Mouse (Mus musculus) limb, embryonic 14.5 days (tissue): ENCODE results near the gene Rhpn2. TPM values are rescaled to one million over a fixed set of nuclear protein-coding genes. Genes with fewer than 3 reads are reported as not detected.
A peak's percentile ranks its signal among the peaks of the same experiment; 100 is the strongest.

Experiments
- ATAC-seq: fragments of 200-750 bp; cut with Nextera tagmentation; 2 replicates; pipeline ENCODE4 v1.8.0; 2017; ENCODE audit warnings: low read depth, moderate number of reproducible peaks, moderate TSS enrichment; ENCODE audit not compliant: low FRiP score
- DNase-seq: peaks from one replicate; pipeline ENCODE4 v3.0.0-alpha.2; 2015; ENCODE audit warnings: low spot score
- H3K27ac ChIP-seq: fragments of 300-500 bp; sonication (generic); replicated peaks from 2 replicates; pipeline ENCODE4 v1.5.1; 2014; ENCODE audit warnings: low read depth, mild to moderate bottlenecking, low read length, moderate library complexity, mixed read lengths
- H3K27me3 ChIP-seq: fragments of 300-500 bp; sonication (generic); 2 replicates; pipeline ENCODE4 v1.6.1; 2014; ENCODE audit warnings: low read length, mixed read lengths; ENCODE audit not compliant: control insufficient read depth, insufficient read depth
- H3K36me3 ChIP-seq: fragments of 300-500 bp; sonication (generic); 2 replicates; pipeline ENCODE4 v1.6.1; 2014; ENCODE audit warnings: mild to moderate bottlenecking, low read length, moderate library complexity, mixed read lengths; ENCODE audit not compliant: control insufficient read depth, insufficient read depth
- H3K4me1 ChIP-seq: fragments of 300-500 bp; sonication (generic); 2 replicates; pipeline ENCODE4 v1.6.1; 2014; ENCODE audit warnings: antibody characterized with exemption, low read length, mixed read lengths; ENCODE audit not compliant: control insufficient read depth, insufficient read depth
- H3K4me2 ChIP-seq: fragments of 300-500 bp; sonication (generic); replicated peaks from 2 replicates; pipeline ENCODE4 v1.6.1; 2014; ENCODE audit warnings: low read depth, mild to moderate bottlenecking, low read length, moderate library complexity; ENCODE audit not compliant: severe bottlenecking
- H3K4me3 ChIP-seq: fragments of 300-500 bp; sonication (generic); replicated peaks from 2 replicates; pipeline ENCODE4 v1.5.1; 2014; ENCODE audit warnings: low read length
- H3K9ac ChIP-seq: fragments of 300-500 bp; sonication (generic); 2 replicates; pipeline ENCODE4 v1.6.1; 2014; ENCODE audit warnings: mild to moderate bottlenecking, low read depth, low read length, moderate library complexity; ENCODE audit not compliant: severe bottlenecking
- H3K9me3 ChIP-seq: fragments of 300-500 bp; sonication (generic); 2 replicates; pipeline ENCODE4 v1.6.1; 2016; ENCODE audit warnings: low read length; ENCODE audit not compliant: control insufficient read depth
- POLR2A ChIP-seq: fragments of 200-500 bp; IDR thresholded peaks from 2 replicates; pipeline ENCODE4 v1.8.0; 2012; ENCODE audit warnings: inconsistent platforms, mild to moderate bottlenecking, moderate library complexity, borderline replicate concordance; ENCODE audit not compliant: insufficient read depth, insufficient read length; ENCODE audit errors: extremely low read depth
- WGBS: fragments of 180-500 bp; shearing (Covaris S2); extraction: QIAGEN DNeasy Blood & Tissue Kit; methylation state at CpG from one replicate; pipeline ENCODE4 v1.1.7; 2014; 5-methylcytosine and 5-hydroxymethylcytosine counted together
- polyA plus RNA-seq, 2 experiments: library from polyadenylated mRNA; depleted of rRNA in 1 of 2; stranded (reverse) in 1 of 2; unstranded in 1 of 2; fragments of >200 nt; fragmentation: Nextera tagmentation in 1 of 2; extraction: Ambion mirVana in 1 of 2; gene quantifications; 2 replicates each; pipeline versions ENCODE4 v1.2.1 to v1.2.3; 2012 to 2014

The Rhpn2 gene
- polyA plus RNA-seq (2012; rRNA removed) (1.8 and 2.5 TPM in 2 replicates), polyA plus RNA-seq (2014; fragmentation: Nextera tagmentation; extraction: Ambion mirVana) (1.7 and 2.0 TPM in 2 replicates)

DNA sequence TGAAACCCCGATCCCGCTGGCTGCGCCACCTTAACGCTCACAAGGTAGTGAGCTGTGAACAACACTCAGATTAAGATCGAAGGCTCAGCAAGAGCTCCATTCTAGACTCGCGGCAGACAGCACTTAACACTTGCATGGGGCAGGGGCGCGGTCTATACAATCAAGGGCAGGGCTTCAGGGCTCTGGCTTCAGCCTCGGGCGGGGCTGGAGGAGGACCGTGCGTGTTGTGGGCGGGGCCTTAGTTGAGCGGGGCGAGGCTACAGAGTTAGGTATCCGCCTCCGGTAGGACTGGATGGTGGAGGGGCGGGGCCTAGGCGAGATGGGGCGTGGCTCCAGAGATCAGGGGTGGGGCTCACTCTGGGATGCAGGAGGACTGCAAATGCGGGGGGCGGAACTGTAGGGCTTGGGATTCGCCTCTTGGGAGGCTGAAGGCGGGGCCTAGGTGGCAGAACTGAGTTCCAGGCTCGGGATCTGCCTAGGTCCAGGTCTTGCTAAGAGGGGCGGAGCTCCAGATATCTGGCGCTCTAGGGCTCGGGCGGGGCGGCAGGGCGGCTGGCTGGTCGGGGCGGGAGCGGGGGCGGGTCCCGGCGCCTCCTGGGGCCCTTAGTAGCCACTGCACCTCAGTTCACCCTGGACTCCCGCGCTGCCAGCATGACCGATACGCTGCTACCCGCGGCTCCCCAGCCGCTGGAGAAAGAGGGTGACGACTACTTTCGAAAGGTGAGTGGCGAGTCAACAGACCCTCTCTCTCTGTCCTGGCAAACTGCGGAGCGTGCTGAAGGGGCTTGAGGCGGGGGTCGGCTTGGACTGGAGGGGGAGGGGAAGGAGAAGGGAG is at the start of gene Rhpn2:
TSS of gene Rhpn2 (plus strand) at position 479 of the 835 bp plus-strand sequence.
- H3K4me2 ChIP-seq = peak within 1 kb of the TSS; percentile 99
- ATAC-seq (peak; percentile 99), DNase-seq (peak; percentile 98)
- no peaks in the 10 kb centered on the region for H3K9me3 ChIP-seq
- H3K4me1 ChIP-seq = 0 out of 2 replicates have a peak, but pooled peaks cover 3% of the 10 kb centered on the region
- H3K27ac ChIP-seq = no peak within 1 kb of the TSS
- TF ChIP-seq POLR2A = no peak
- H3K4me3 ChIP-seq = peak within 1 kb of the TSS; percentile 59
- peaks cover 11% of the 10 kb centered on the region; the same call in 1 of the 2 replicates for H3K27me3 ChIP-seq
- H3K36me3 ChIP-seq = no peaks in the 10 kb centered on the region
- H3K9ac ChIP-seq = peak within 1 kb of the TSS; percentile 50
- under 1% methylated on average over 37 of the region's 52 CpGs for WGBS

- DNase-seq (no peak), ATAC-seq (no peak)
- H3K36me3 ChIP-seq = peaks cover 66% of the 10 kb centered on the region
- H3K4me2 ChIP-seq = no peak overlapping the region
- 90% methylated on average over 13 of the region's 13 CpGs for WGBS
- H3K4me3 ChIP-seq = no peak overlapping the region
- no peaks in the 10 kb centered on the region for H3K9me3 ChIP-seq
- TF ChIP-seq POLR2A = no peak
- no peaks in the 10 kb centered on the region for H3K4me1 ChIP-seq
- H3K9ac ChIP-seq = no peak overlapping the region
- no peak overlapping the region for H3K27ac ChIP-seq
- no peaks in the 10 kb centered on the region for H3K27me3 ChIP-seq
Observed at GRCm38 (mm10) chr7:35293464-35293863, 40.5 kb upstream of the Rhpn2 start.

DNA sequence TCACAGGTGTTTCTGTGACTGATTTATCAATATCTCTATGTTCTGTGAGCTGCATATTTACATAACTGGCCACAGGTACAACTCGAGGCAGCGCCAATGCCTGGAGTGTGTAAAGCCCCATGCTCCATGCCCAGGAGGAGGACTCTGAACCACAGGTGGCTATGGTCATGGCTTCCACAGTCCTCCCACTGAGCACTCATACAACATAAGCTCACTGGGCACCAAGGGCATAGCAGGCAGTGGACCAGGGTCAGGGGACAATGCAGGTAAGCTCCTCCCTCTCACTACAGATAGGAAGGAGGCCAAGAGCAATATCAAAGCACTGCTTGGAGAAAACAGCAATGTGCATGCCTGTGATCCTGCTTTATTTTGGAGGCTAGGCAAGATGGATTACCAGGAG is 38.3 kb upstream of the Rhpn2 start:
- TF ChIP-seq POLR2A = no peak
- no peak overlapping the region for H3K27ac ChIP-seq
- H3K9ac ChIP-seq = no peak overlapping the region
- H3K4me1 ChIP-seq = no peaks in the 10 kb centered on the region
- no peaks in the 10 kb centered on the region for H3K9me3 ChIP-seq
- peaks cover 63% of the 10 kb centered on the region for H3K36me3 ChIP-seq
- H3K27me3 ChIP-seq = no peaks in the 10 kb centered on the region
- no peak for DNase-seq
- no peak overlapping the region for H3K4me3 ChIP-seq
- WGBS = 86% methylated on average over 2 of the region's 2 CpGs
- H3K4me2 ChIP-seq = no peak overlapping the region
- ATAC-seq = no peak

GRCm38 (mm10) chr7:35297886-35298285 is 36.1 kb upstream of the Rhpn2 start:
- no peak overlapping the region for H3K27ac ChIP-seq
- no peak overlapping the region for H3K9ac ChIP-seq
- H3K4me2 ChIP-seq = no peak overlapping the region
- no peaks in the 10 kb centered on the region for H3K9me3 ChIP-seq
- 84% methylated on average over 5 of the region's 5 CpGs for WGBS
- TF ChIP-seq POLR2A = no peak
- no peaks in the 10 kb centered on the region for H3K4me1 ChIP-seq
- H3K27me3 ChIP-seq = no peaks in the 10 kb centered on the region
- no peak for DNase-seq
- H3K36me3 ChIP-seq = peaks cover 64% of the 10 kb centered on the region
- ATAC-seq = no peak
- no peak overlapping the region for H3K4me3 ChIP-seq

- no peak for ATAC-seq
- peaks cover 63% of the 10 kb centered on the region for H3K36me3 ChIP-seq
- H3K9ac ChIP-seq = no peak overlapping the region
- DNase-seq = no peak
- no peaks in the 10 kb centered on the region for H3K27me3 ChIP-seq
- no peak overlapping the region for H3K4me3 ChIP-seq
- H3K4me2 ChIP-seq = no peak overlapping the region
- no peaks in the 10 kb centered on the region for H3K4me1 ChIP-seq
- TF ChIP-seq POLR2A = no peak
- no peaks in the 10 kb centered on the region for H3K9me3 ChIP-seq
- 75% methylated on average over 8 of the region's 8 CpGs for WGBS
- H3K27ac ChIP-seq = no peak overlapping the region
Observed at GRCm38 (mm10) chr7:35299656-35300055, 34.3 kb upstream of the Rhpn2 start.

GRCm38 (mm10) chr7:35300792-35301191 is 33.2 kb upstream of the Rhpn2 start:
- ATAC-seq (no peak), DNase-seq (no peak)
- peaks cover 63% of the 10 kb centered on the region for H3K36me3 ChIP-seq
- no peak overlapping the region for H3K4me2 ChIP-seq
- no peaks in the 10 kb centered on the region for H3K4me1 ChIP-seq
- no peak for TF ChIP-seq POLR2A
- no peak overlapping the region for H3K27ac ChIP-seq
- no peaks in the 10 kb centered on the region for H3K9me3 ChIP-seq
- no peak overlapping the region for H3K9ac ChIP-seq
- H3K4me3 ChIP-seq = no peak overlapping the region
- no peaks in the 10 kb centered on the region for H3K27me3 ChIP-seq
